Mouse (Mus musculus): ENCODE results near the gene Magea10.

Gene Magea10

GRCm38 (mm10) chrX:72386758-72387157, at the start of gene Magea10:
Magea10 (minus strand) TSS chrX:72386858.
- in situ Hi-C loops (cut with MboI; ENCODE audit: low pct_unique_long_range_greater_than_20kb in 1 of 2, low sequenced_read_pairs in 2 of 2, unreplicated experiment in 1 of 2): no loop called here

GRCm38 (mm10) chrX:72381972-72382371, 4.7 kb downstream of the Magea10 start:
- in situ Hi-C loops (cut with MboI; ENCODE audit: low pct_unique_long_range_greater_than_20kb in 1 of 2, low sequenced_read_pairs in 2 of 2, unreplicated experiment in 1 of 2): no loop called here
